Mouse (Mus musculus) G1E (cell line): ENCODE data around the gene Foxr1. TPM values are rescaled to one million over a fixed set of nuclear protein-coding genes. Genes with fewer than 3 reads are reported as not detected.
"Not testable (repeated sequence)": the region's sequence is repeated elsewhere in the genome, so short reads cannot be mapped to it uniquely, and the experiment has no call there.

Experiments
- ATAC-seq: 2 replicates; pipeline ENCODE4 v1.8.0; 2016; ENCODE audit warnings: mild to moderate bottlenecking; ENCODE audit not compliant: insufficient number of reproducible peaks, poor library complexity, low FRiP score, severe bottlenecking; ENCODE audit errors: extremely low read depth
- DNase-seq: peaks from one replicate; pipeline ENCODE4 v3.0.0; 2012; ENCODE audit warnings: low spot score
- H3K27me3 ChIP-seq: 2 replicates; pipeline ENCODE4 v1.6.1; 2012; ENCODE audit warnings: mild to moderate bottlenecking, low read length, inconsistent platforms; ENCODE audit not compliant: insufficient read depth
- H3K36me3 ChIP-seq: replicated peaks from 2 replicates; pipeline ENCODE3; 2012; ENCODE audit warnings: mild to moderate bottlenecking, inconsistent platforms
- H3K4me1 ChIP-seq: 2 replicates; pipeline ENCODE4 v1.6.1; 2012; ENCODE audit warnings: low read depth, low read length, inconsistent platforms, mixed read lengths; ENCODE audit not compliant: insufficient read depth
- H3K4me3 ChIP-seq: 2 replicates; pipeline ENCODE4 v1.5.1; 2012; ENCODE audit warnings: low read depth, mild to moderate bottlenecking, inconsistent platforms, low read length, moderate library complexity, mixed read lengths
- H3K9me3 ChIP-seq: replicated peaks from 2 replicates; pipeline ENCODE4 v1.6.1; 2012; ENCODE audit warnings: inconsistent platforms
- CTCF ChIP-seq: IDR thresholded peaks from 2 replicates; pipeline ENCODE4 v1.5.1; 2012; ENCODE audit warnings: low read depth, low read length, inconsistent platforms, mixed read lengths
- GATA1 ChIP-seq: IDR thresholded peaks from 2 replicates; pipeline ENCODE4 v1.6.1; 2012; ENCODE audit warnings: borderline replicate concordance, low read length, inconsistent platforms, mixed read lengths
- GATA2 ChIP-seq: IDR thresholded peaks from 2 replicates; pipeline ENCODE4 v1.6.1; 2012; ENCODE audit warnings: low read depth, low read length, inconsistent platforms, borderline replicate concordance
- POLR2AphosphoS5 ChIP-seq: IDR thresholded peaks from 2 replicates; pipeline ENCODE4 v1.6.1; 2012; ENCODE audit warnings: low read depth, low read length, inconsistent platforms; ENCODE audit not compliant: insufficient replicate concordance
- TAL1 ChIP-seq: conservative IDR thresholded peaks from 2 replicates; pipeline ENCODE4 v1.6.1; 2012; ENCODE audit warnings: low read depth, low read length, inconsistent platforms, mixed read lengths
- polyA plus RNA-seq: library from polyadenylated mRNA; stranded (reverse); fragments of >175 nt; gene quantifications from 2 replicates; pipeline ENCODE4 v1.2.3, GENCODE M21; 2012
- total RNA-seq, 2 experiments: library from RNA; stranded (forward) in 1 of 2; stranded (reverse) in 1 of 2; fragments of 200-1000 nt in 1 of 2; fragments of >200 nt in 1 of 2; fragmentation: Nextera tagmentation in 1 of 2; gene quantifications; 2 replicates each; pipeline ENCODE4 v1.2.3; 2014 to 2017

Foxr1 gene
- total and polyA plus RNA-seq, 3 experiments, result 0.11 TPM; not detected in 2

GRCm38 (mm10) chr9:44435747-44436146, 5.2 kb downstream of the Foxr1 start:
- TF ChIP-seq TAL1 (no peak), GATA1 (no peak), GATA2 (no peak)
- no peaks in the 10 kb centered on the region for H3K36me3 ChIP-seq
- ATAC-seq (no peak), DNase-seq (no peak)
- no peaks in the 10 kb centered on the region for H3K9me3 ChIP-seq
- peaks cover 4% of the 10 kb centered on the region; the same call in 1 of the 2 replicates for H3K4me1 ChIP-seq
- no peak overlapping the region for H3K4me3 ChIP-seq
- peaks cover 31% of the 10 kb centered on the region for H3K27me3 ChIP-seq

- Histone ChIP-seq H3K9me3 (no peaks in the 10 kb centered on the region), H3K4me1 (peaks cover 4% of the 10 kb centered on the region; the same call in 1 of the 2 replicates), H3K36me3 (no peaks in the 10 kb centered on the region), H3K27me3 (peaks cover 33% of the 10 kb centered on the region), H3K4me3 (no peak overlapping the region)
- no peak for TF ChIP-seq TAL1
- TF ChIP-seq GATA1, result no peak
- TF ChIP-seq CTCF, result no peak
- no peak for TF ChIP-seq GATA2
- no peak for TF ChIP-seq POLR2AphosphoS5
- no peak for ATAC-seq
- no peak for DNase-seq
These were observed 8.3 kb downstream of the Foxr1 start for GRCm38 (mm10) chr9:44432577-44433185.

GRCm38 (mm10) chr9:44423576-44423975, 17.4 kb downstream of the Foxr1 start:
- H3K4me1 ChIP-seq, result peaks cover 17% of the 10 kb centered on the region
- no peak for ATAC-seq
- DNase-seq, result no peak
- peaks cover 14% of the 10 kb centered on the region; the same call in 1 of the 2 replicates for H3K27me3 ChIP-seq
- no peak for TF ChIP-seq CTCF
- TF ChIP-seq GATA2, result no peak
- no peak for TF ChIP-seq GATA1
- no peak for TF ChIP-seq POLR2AphosphoS5
- TF ChIP-seq TAL1, result no peak
- peaks cover 3% of the 10 kb centered on the region; the same call in 1 of the 2 replicates for H3K9me3 ChIP-seq
- no peaks in the 10 kb centered on the region for H3K36me3 ChIP-seq
- no peak overlapping the region for H3K4me3 ChIP-seq

GRCm38 (mm10) chr9:44420280-44420898, 20.5 kb downstream of the Foxr1 start:
- DNase-seq, result peak; percentile 49
- Histone ChIP-seq H3K4me1 (peaks cover 36% of the 10 kb centered on the region), H3K9me3 (peaks cover 3% of the 10 kb centered on the region; the same call in 1 of the 2 replicates), H3K4me3 (no peak overlapping the region), H3K27me3 (peaks cover 5% of the 10 kb centered on the region; the same call in 1 of the 2 replicates), H3K36me3 (peaks cover 13% of the 10 kb centered on the region)
- TF ChIP-seq GATA1, result no peak
- no peak for TF ChIP-seq TAL1
- TF ChIP-seq GATA2, result no peak
- no peak for TF ChIP-seq POLR2AphosphoS5
- TF ChIP-seq CTCF, result no peak
- no peak for ATAC-seq

GRCm38 (mm10) chr9:44419730-44420129, 21.2 kb downstream of the Foxr1 start:
- H3K4me1 ChIP-seq, result peaks cover 36% of the 10 kb centered on the region
- H3K4me3 ChIP-seq, H3K27me3 ChIP-seq, DNase-seq, ATAC-seq, H3K9me3 ChIP-seq: not testable (repeated sequence)
- peaks cover 16% of the 10 kb centered on the region for H3K36me3 ChIP-seq

DNA sequence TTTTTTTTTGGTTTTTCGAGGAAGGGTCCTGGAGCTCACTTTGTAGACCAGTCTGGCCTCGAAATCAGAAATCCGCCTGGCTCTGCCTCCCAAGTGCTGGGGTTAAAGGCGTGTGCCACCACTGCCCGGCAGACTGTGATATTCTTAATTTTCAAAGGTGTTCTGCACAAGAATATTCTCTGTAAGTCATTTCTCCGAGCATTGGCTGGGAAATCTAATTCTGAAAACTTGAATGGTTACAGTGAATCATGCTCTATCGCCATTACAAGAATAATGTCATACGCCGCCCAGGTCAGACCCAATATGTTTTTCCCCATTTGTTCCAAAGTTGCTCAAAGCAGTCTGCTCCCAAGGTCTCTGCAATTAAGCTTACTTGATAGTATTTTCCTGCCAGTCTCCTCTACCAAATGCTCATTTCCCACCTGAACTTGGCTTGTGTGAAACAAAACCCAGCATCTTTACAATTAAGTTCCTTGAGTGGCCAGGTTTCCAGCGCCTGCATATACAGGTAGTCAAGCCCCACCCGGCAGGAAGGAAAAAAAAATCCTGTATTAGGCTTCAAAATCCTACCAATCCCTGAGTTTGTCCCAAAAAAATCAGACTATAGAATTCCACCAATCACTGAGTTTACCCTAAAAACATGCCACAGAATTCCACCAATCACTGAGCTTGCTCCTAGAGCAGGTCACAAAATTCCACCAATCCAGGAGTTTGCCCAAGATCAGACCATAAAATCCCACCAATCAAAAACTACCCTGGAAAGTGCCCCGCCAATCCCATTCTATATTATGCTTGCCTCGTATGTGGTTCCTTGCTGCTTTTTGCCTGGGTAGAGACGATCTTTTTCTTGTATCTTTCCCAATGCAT, 22.2 kb downstream of the Foxr1 start, which contains the start of gene Ccdc84:
TSS of gene Ccdc84 (minus strand) at position 51 of the 867 bp plus-strand sequence.
- H3K4me1 ChIP-seq, result peaks cover 42% of the 10 kb centered on the region
- no peak for TF ChIP-seq GATA2
- TF ChIP-seq GATA1, result no peak
- no peak for TF ChIP-seq TAL1
- TF ChIP-seq CTCF, result no peak
- DNase-seq (no peak), ATAC-seq (no peak)
- H3K36me3 ChIP-seq, result peaks cover 26% of the 10 kb centered on the region
- peaks cover under 1% of the 10 kb centered on the region; the same call in 1 of the 2 replicates for H3K27me3 ChIP-seq
- H3K9me3 ChIP-seq, result peaks cover 3% of the 10 kb centered on the region; the same call in 1 of the 2 replicates
- H3K4me3 ChIP-seq, result peak within 1 kb of the TSS; percentile 99
